Mouse (Mus musculus) C2C12 (cell line): ENCODE results near the gene Gprin1. TPM values are rescaled to one million over a fixed set of nuclear protein-coding genes. Genes with fewer than 3 reads are reported as not detected.

Experiments
- H3K27me3 ChIP-seq: one replicate; pipeline ENCODE4 v1.6.1; 2011; ENCODE audit not compliant: control insufficient read depth, insufficient read depth, insufficient read length
- H3K36me3 ChIP-seq: one replicate; pipeline ENCODE4 v1.6.1; 2011; ENCODE audit not compliant: control insufficient read depth, insufficient read depth
- H3K4me3 ChIP-seq: one replicate; pipeline ENCODE4 v1.5.1; 2011; ENCODE audit warnings: mild to moderate bottlenecking, control low read depth; ENCODE audit not compliant: poor library complexity, insufficient read depth, severe bottlenecking
- H3K79me2 ChIP-seq: one replicate; pipeline ENCODE4 v1.6.1; 2011; ENCODE audit not compliant: control insufficient read depth, insufficient read depth
- H3K79me3 ChIP-seq: one replicate; pipeline ENCODE4 v1.6.1; 2011; ENCODE audit warnings: low read depth, control low read depth
- H3ac ChIP-seq: one replicate; pipeline ENCODE3; 2011; ENCODE audit warnings: low read depth; ENCODE audit not compliant: control insufficient read depth, insufficient read length
- CEBPB ChIP-seq: IDR thresholded peaks from one replicate; pipeline ENCODE4 v1.6.1; 2011; ENCODE audit warnings: low read depth, mild to moderate bottlenecking, control low read depth, moderate library complexity
- CTCF ChIP-seq: IDR thresholded peaks from one replicate; pipeline ENCODE4 v1.5.1; 2011; ENCODE audit not compliant: control insufficient read depth, insufficient read depth, insufficient read length
- FOSL1 ChIP-seq: IDR thresholded peaks from one replicate; pipeline ENCODE4 v1.8.0; 2011; ENCODE audit warnings: mild to moderate bottlenecking, low read length; ENCODE audit not compliant: poor library complexity, insufficient read depth, severe bottlenecking
- MAX ChIP-seq: IDR thresholded peaks from one replicate; pipeline ENCODE4 v1.6.1; 2011; ENCODE audit warnings: mild to moderate bottlenecking, control low read depth
- MYOD1 ChIP-seq: IDR thresholded peaks from one replicate; pipeline ENCODE4 v1.6.1; 2011; ENCODE audit warnings: low read depth; ENCODE audit not compliant: control insufficient read depth, insufficient read length
- MYOG ChIP-seq: IDR thresholded peaks from one replicate; pipeline ENCODE4 v1.6.1; 2011; ENCODE audit not compliant: control insufficient read depth, insufficient read length; ENCODE audit errors: extremely low read depth
- USF1 ChIP-seq: IDR thresholded peaks from one replicate; pipeline ENCODE4 v1.6.1; 2011; ENCODE audit warnings: low read depth, mild to moderate bottlenecking, control low read depth, moderate library complexity
- polyA plus RNA-seq: library from polyadenylated mRNA; unstranded; fragments of >200 nt; fragmentation: generic; extraction: Trizol; gene quantifications from one replicate; pipeline ENCODE4 v1.2.1, GENCODE M21; 2012; ENCODE audit warnings: missing spikeins

The Gprin1 gene
- polyA plus RNA-seq, 1 experiment, result 0.20 TPM

DNA sequence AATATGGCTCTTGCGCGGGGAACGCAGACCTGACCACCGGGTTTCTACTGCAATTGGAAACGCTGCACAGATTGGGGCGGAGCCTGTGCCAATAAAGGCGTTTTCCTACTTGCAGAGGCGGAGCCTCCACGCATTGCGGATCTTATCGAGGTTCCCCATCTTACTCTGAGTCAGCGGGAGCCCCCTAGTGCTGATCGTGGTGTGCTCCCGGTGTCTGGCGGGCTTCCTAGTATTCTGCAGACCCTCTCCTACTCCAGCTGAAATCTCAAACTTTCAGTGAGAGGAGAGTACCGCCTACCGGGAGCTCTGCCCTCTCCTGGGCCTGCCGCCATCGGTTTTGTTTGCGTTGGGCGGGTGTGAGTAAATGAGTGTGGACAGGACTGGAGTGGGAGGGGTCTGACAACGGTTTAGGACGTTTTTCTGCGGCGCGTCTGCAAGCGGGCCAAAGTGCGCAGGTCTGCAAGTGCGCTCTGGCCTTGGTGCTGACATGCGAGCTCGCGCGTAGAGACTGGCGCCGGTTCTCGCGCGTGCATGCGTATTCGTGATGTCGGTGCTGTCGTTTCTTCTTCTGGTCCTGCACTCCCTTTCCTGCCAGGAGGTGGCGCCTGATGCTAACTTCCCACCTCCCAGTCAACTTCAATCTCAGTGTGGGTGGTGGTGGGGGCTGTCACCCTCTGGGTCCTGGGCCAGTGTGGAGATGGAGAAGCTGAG lies 8.5 kb upstream of the Gprin1 start:
- no peak overlapping the region for H3K4me3 ChIP-seq
- no peaks in the 10 kb centered on the region for H3K36me3 ChIP-seq
- H3K79me3 ChIP-seq, result no peaks in the 10 kb centered on the region
- H3ac ChIP-seq, result no peak overlapping the region
- H3K27me3 ChIP-seq, result peaks cover 40% of the 10 kb centered on the region
- no peaks in the 10 kb centered on the region for H3K79me2 ChIP-seq
- TF ChIP-seq CEBPB (no peak), CTCF (peak; percentile 71), MAX (peak; percentile 33)

DNA sequence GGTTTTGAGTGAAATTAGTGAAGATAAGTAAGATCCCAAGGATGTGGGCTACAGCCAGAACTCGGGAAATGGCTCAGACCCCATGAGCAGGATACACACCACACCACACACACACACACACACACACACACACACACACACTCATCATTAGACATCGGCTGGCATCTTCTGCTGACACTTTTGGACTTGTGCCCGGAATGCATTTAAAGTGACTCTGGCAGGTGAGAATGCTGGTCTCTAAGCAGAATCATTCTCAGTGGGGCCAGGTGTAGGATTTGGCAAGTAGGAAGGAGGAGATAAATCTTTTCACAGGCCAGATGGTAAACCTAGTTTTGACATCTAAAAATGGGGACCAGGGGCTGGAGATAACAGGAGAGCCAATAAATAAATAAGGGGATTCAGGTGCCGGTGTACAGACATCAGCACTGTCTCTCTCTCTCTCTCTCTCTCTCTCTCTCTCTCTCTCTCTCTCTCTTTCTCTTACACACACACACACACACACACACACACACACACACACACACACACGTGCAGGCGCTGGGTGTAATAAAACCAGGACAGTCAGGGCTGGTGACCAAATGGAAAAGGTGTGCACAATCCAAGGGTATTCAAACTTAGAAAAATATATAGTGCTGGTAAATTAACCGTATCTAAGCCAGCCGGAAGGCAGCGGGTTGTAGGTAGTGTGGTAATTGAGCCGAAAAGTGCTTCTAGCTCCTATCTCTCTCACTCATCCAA lies 7.6 kb upstream of the Gprin1 start:
- H3K36me3 ChIP-seq, result no peaks in the 10 kb centered on the region
- H3K79me3 ChIP-seq, result no peaks in the 10 kb centered on the region
- TF ChIP-seq MYOD1, result peak; percentile 39
- TF ChIP-seq MAX, result no peak
- TF ChIP-seq USF1, result no peak
- no peak overlapping the region for H3K4me3 ChIP-seq
- H3K79me2 ChIP-seq, result no peaks in the 10 kb centered on the region
- H3ac ChIP-seq, result no peak overlapping the region
- H3K27me3 ChIP-seq, result peaks cover 31% of the 10 kb centered on the region

DNA sequence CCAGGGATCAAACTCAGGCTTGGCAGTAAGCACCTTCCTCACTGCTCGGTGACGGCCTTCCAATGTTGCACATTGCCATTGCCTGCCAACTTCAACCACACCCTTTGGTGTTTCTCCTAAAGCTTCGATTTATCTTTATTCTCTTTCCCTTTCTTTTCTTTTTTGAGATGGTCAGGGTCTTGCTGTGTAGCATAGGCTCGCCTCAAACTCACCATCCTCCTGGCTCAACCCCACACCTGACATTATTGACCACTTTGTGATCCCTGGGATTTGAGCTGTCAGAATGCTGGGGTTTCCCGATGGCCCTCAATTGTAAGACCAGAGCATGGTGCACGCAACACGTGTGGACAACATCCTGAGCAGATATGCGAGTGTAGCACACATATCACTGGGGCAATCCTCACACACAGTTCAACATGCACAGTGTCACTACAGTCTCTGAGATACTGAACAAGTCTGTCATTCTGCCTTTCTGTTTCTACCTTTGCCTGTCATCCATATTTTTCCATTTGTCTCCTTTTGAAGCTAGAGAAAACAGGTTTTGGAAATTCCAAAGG lies 6.6 kb upstream of the Gprin1 start:
- no peak overlapping the region for H3K4me3 ChIP-seq
- H3K27me3 ChIP-seq, result peaks cover 21% of the 10 kb centered on the region
- no peaks in the 10 kb centered on the region for H3K79me2 ChIP-seq
- no peaks in the 10 kb centered on the region for H3K79me3 ChIP-seq
- no peak overlapping the region for H3ac ChIP-seq
- no peaks in the 10 kb centered on the region for H3K36me3 ChIP-seq
- TF ChIP-seq CTCF (no peak), MYOD1 (no peak), MYOG (no peak), CEBPB (no peak), MAX (no peak), FOSL1 (no peak), USF1 (no peak)

DNA sequence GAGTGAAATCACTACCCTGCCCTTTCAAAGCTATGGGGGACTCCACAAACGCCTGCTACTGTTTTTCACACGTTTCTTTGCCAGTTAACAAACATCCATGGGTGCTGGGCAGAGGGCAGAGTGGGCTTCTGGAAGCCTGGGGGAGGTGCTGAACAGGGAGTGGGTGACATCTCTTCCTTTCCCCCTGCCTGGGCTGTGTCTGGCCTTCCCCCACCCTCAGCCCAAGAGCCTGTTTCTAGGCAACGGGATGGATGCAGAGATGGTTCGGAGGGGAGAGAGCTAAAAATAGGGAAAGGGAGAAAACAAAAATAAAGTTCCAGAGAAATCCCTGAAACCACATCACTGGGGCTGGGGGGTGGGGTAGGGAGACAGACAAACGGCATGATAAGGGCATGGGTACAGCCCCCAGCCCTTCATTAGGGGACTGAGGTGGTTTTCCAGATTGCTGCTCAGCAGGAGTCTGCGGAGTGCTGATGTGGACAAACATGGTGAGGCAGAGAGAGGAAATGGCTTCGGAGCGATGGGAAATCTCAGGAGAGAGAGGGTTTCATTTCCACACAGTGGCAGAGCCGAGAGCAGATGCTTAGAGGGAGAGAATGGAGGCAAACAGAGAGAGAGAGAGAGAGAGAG lies 5.6 kb upstream of the Gprin1 start:
- H3ac ChIP-seq, result no peak overlapping the region
- H3K79me2 ChIP-seq, result no peaks in the 10 kb centered on the region
- H3K79me3 ChIP-seq, result no peaks in the 10 kb centered on the region
- peaks cover 12% of the 10 kb centered on the region for H3K27me3 ChIP-seq
- H3K36me3 ChIP-seq, result no peaks in the 10 kb centered on the region
- H3K4me3 ChIP-seq, result no peak overlapping the region
- TF ChIP-seq USF1, result no peak
- TF ChIP-seq MYOG, result no peak
- no peak for TF ChIP-seq MYOD1
- no peak for TF ChIP-seq MAX
- TF ChIP-seq FOSL1, result no peak
- TF ChIP-seq CTCF, result no peak
- no peak for TF ChIP-seq CEBPB

DNA sequence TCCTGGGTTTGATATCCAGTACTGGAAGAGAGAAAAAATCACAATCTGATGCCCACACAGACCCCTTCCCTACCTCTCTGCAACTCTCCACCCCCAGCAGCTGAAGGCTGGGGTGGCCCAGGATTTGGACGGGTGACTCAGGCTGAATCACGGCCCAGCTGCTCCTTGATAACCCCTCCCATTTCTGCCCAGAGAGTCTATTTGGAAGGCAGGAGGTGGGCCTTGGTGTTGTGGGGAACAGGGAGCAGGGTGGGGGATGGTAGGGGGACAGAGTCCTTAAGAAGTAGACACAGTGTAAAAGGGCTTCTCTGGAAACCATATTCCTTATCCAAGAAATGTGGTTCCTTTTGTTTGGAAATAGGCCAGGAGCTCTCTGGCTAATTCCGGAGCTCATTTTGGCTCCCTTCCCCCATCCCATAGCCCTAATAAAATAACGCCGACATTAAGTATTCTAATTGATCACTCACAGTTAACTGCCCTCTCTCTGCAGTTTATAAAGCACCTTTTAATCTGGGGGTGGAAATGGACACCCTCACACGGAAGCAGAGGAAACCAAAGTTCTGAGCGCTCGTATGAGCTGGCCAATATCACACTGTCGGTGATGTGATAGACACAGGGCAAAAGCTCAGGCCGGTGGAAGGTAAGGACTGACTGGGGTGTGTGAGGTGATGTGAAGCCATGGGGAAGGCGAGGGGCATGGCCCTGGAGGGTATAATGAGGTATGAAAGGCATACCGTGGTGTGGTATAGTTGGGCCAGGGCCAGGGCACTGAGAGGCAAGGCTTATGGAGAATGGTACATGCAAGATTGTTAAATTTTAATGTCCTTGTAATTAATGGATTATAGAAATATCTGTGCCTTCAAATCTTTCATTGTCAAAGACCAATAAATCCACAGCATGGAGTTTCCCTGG lies 4.8 kb upstream of the Gprin1 start:
- Histone ChIP-seq H3K36me3 (no peaks in the 10 kb centered on the region), H3ac (no peak overlapping the region), H3K4me3 (no peak overlapping the region), H3K27me3 (peaks cover 9% of the 10 kb centered on the region), H3K79me2 (no peaks in the 10 kb centered on the region), H3K79me3 (no peaks in the 10 kb centered on the region)
- no peak for TF ChIP-seq CEBPB
- TF ChIP-seq USF1, result no peak
- peak; percentile 43 for TF ChIP-seq FOSL1
- TF ChIP-seq MYOD1, result peak; percentile 86
- TF ChIP-seq MAX, result no peak
- TF ChIP-seq MYOG, result no peak
- no peak for TF ChIP-seq CTCF
